Mouse (Mus musculus): ENCODE results near the gene Txn2.

DNA sequence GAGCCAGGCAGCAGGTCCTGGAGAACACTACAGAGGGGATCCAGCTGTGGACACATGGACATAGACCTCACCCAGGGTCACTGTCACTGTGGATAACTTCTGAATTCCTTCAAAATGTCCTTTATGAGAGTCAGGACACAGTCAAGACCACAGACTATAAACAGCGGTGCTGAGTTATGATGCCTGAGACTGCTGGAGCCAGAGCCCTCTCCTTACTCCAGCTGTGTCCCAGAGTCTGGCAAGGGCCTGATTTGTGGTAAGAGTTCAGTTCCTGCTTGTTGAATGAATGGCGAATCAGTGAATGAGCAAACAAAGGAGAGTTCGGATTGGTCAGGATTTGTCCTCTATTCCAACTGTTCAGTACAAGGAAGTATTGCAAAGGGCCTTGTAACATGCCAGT lies 52.1 kb downstream of the Txn2 start:
- TF ChIP-seq CTCF (IDR thresholded peaks at IDR 0.05; ENCODE audit: insufficient read depth, low read length): no peak
- TF ChIP-seq POLR2A (IDR thresholded peaks at IDR 0.05; ENCODE audit: borderline replicate concordance, extremely low read depth, low read depth, low read length): no peak

Measured in lung, adult 2 months (tissue).